Mouse (Mus musculus) cerebellum, postnatal 10 days (tissue): Measurements from ENCODE around the gene Mrpl19.

Experiments used
- DNase-seq, 2 experiments: peaks; one replicate each; pipeline ENCODE4 v3.0.0; 2021; ENCODE audit warnings: mixed read lengths in 2 of 2

The Mrpl19 gene

GRCm38 (mm10) chr6:81965296-81966067 lies at the start of gene Mrpl19:
Gene Mrpl19, minus strand, starts transcription at chr6:81965958.
- peak; percentile 95 to 96 for DNase-seq

DNA sequence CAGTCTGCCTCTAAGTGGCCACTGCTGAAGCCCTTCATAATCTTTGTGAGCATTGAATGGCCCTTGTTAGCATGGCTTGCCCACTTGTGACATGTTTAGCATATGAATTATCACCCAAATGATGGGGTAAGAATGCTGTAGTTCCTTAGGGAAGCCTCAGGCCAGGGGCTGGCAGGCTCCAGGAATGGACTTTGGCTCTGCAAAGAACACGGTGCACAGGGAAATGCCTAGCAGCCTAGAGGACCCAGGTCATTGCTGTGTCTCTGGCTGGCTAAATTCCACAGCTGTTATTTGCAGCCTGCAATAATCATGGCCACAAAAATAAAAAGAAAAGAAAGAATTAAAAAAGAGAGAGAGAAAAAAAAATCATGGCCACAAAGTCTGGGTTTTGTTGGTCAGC lies 46.6 kb upstream of the Mrpl19 start:
- no peak for DNase-seq

GRCm38 (mm10) chr6:81990049-81990810 lies 24.5 kb upstream of the Mrpl19 start:
- DNase-seq, result no peak

- no peak for DNase-seq
Observed at GRCm38 (mm10) chr6:81988341-81988740, 22.6 kb upstream of the Mrpl19 start.

GRCm38 (mm10) chr6:81987580-81987979 lies 21.8 kb upstream of the Mrpl19 start:
- DNase-seq, result peak in 1 of 2 experiments; percentile 45

DNA sequence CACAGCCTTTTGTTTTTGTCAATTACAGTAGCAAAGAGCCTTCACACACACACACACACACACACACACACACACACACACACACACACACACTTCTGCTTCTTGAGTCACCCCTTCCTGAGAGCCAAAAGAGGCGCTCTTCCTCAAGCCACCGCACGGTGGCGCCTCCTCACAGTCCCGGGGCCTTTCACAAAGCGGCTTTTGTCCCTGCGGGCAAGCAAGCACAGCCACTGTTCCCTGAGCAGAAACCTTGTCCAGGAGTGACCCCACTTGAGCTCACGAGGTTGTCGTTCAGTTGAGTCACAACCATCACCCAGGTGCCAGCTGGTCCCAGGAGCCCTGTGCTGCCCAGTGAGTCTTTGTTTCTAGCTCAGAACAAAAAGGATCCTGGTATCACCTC lies 21.3 kb upstream of the Mrpl19 start:
- peak; percentile 88 to 90 for DNase-seq

- no peak for DNase-seq
Observed at GRCm38 (mm10) chr6:81986599-81986998, 20.8 kb upstream of the Mrpl19 start.

DNA sequence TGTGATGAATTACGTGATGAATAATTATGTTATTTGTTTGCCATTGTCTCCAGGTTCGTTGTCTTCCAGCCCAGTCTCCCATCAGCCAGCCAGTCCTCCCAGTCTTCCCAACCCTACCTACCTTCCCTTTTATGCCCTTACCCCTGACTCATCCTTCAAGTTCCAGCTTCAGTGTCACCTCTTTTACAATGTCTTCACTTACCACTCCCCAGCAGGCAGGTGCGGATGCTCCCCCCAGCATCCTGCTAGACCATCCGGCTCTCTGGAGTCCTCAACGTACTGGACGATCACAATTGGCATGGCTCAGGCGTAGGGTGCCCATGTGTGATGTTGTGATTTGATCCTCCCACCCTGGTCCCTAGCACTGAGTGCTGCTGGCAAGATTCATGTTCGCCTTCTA lies 20.4 kb upstream of the Mrpl19 start:
- no peak for DNase-seq

DNA sequence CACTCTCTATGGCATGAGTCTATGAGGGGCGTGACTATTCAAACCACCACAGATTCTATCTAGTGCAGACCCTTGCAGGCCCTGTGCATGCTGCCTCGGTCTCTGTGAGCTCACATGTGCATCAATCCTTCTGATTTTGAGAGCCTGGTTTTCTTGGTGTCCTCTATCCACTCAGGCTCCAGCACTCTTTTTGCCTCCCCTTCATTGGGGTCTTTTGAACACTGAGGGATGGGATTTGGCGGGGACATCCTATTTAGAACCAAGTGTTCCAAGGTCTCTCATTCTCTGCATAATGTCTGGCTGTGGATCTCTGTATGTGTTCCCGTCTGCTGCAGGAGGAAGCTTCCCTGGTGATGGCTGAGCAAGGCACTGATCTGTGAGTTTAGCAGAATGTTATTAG lies 13.5 kb upstream of the Mrpl19 start:
- no peak for DNase-seq

DNA sequence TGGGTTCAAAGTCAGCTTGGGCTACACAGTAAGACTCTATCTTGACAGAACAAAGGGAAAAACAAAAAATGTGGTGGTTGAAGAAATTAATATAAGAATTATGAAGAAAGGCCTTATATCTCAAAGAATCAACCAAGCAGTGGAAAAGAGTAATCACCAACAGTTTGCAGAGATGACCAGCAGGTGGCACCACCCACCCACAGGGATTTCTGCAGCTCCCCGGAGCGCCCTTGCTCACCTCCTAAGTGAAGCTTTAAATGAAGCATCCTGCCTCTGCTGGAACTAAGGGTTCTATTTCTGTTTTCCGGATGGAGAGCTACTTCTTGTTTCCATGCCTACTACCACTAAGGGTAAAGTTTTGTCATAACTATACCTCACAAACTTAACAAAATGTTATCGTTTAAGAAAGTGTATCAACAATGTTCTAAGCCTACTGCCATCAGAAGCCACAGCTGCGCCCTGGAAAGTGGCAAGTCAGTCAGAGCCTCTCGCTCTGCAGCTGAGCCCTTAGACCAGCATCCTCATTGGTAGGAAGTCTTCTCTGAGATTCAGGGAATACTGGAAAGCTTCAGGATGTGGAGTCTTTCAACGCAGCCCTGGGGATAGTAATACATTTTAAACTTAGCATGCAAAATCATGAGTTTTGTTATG lies 10.3 kb upstream of the Mrpl19 start:
- peak; percentile 84 to 88 for DNase-seq

DNA sequence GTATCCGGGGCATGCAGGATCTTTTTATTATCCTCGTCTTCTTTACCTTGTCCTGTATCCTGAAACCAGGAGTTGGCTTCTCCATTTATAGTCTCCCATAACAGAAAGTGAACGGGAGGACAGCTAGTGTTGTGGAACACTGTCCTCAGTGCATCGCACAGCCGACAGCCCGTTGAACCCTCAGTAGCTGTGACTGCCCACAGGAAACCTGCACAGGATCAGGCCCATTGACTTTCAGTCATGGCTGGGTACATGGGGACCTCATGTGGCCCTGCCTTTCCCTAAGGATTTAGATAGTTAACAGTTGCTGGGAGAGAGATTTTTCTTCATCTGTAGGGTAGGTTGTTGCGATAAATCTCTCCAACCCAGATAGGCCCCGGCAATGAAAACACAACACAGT lies 6.8 kb upstream of the Mrpl19 start:
- no peak for DNase-seq

DNA sequence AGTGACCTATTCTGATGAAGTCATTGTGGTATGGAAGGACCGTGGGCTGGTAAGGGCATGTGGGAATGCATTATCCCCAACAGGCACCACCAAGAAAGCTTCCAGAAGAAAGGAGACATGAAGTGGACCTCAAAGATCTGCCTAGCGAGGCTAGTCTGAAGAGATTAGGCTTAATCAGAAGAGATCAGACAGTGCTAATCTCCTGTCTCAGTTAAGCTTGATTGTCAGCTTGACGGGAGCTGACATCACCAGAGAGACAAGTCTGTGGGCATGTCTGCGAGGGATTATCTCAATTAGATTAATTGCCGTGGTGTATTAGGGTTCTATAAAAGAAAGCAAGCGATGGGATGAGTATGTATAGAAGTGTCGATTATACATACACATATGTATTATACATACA lies 5.4 kb upstream of the Mrpl19 start:
- no peak for DNase-seq

DNA sequence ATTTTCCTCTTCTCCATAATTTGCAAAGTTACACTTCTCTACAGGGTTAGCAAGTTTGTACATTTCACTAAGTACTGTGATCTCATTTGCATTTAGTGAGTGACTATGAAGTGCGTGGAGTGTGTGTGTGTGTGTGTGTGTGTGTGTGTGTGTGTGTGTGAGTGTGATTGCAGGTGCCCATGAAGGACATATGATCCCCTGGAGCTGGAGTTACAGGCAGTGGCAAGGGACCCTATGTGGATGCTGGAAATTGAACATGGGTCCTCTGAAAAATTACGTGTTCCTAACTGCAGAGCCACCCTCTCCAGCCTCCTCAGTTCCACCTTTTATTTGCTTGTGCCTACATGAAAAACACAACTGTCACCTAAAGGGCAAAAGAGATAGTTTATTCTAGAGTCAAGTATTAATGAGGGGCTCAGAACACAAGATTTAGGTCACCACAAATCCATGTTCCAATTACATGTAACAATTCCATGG lies 348 bp upstream of the Mrpl19 start:
- DNase-seq, result peak in 1 of 2 experiments; percentile 25

DNA sequence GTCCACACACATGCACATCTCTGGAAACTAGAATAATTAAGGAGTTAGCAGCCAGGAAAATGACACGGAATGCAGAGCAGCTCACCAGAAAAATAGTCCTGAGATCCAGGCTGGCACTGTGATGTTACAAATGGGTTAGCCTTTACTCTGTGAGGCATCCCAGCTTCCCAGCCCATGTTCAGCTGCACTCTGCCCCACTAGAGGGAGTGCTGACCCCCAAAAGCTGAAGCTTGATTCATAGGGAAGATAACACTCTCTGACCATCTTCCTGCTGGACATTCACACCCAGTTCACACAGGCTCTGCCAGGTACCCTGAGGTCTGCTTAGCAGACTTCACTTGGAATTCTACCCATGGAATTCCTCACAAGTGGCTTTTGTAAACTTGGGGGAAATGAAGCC lies 5.5 kb downstream of the Mrpl19 start:
- peak in 1 of 2 experiments; percentile 10 for DNase-seq

DNA sequence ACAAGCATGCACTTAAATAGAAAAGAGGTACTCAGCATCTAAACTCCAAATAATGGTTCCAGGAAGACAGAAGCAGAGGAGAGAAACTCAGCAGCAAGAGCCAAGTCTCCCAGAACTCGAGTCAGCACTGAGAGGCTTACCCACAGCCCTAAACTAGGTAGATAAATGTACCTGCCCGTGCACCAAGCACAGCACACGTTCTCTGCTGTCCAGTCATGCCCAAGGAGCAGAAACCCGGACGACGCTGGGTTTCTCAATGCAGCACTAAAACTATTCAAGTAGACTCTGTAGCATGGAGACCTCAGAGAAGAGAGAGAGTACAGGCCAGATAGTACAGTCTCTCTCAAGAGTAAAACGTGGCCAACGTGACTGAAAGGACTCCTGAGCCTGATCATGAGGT lies 5.9 kb downstream of the Mrpl19 start:
- DNase-seq, result no peak

DNA sequence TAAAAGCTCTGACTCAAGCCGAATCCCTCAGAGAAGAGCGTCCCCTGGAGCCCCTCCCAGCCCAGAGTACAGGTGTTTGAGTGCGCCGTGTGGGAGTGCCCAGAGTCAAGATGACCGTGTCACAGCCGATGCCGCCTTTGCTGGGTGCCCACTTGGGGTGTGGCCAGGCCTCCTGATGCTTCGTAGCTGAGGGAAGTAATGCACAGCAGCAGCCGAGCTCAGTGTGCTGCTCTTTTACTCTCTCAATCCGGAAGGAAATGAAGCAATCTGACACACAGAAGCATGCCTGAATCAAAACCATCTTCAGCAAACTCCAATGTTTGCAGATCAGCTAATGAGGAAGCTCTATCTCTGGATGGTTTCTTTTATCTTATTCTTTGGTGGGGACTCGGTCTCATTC lies 7.8 kb downstream of the Mrpl19 start:
- DNase-seq, result no peak

- peak; percentile 30 to 39 for DNase-seq
Observed at GRCm38 (mm10) chr6:81956399-81956798, 9.4 kb downstream of the Mrpl19 start.

- no peak for DNase-seq
Observed at GRCm38 (mm10) chr6:81955133-81955532, 10.6 kb downstream of the Mrpl19 start.

- no peak for DNase-seq
Observed at GRCm38 (mm10) chr6:81946906-81947305, 18.9 kb downstream of the Mrpl19 start.

DNA sequence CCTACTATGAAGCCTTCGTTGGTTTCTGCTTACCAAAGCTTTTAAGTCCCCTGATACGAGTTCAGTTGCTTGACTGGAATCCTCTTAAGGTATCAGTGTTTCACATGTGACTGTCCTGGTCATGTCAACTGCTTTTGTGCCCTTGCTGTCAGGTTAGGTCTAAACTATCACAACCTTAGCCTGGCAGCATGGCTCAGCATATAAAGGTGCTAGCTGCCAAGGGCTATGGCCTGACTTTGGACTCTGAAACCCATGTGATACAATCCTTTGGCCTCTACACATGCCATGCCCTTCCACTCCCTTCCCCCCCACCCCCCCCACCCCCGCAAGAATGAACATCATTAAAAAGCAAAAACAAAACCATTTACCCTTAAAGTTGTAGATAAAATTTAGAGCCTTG lies 21.3 kb downstream of the Mrpl19 start:
- DNase-seq, result no peak

GRCm38 (mm10) chr6:81943281-81943680 lies 22.5 kb downstream of the Mrpl19 start:
- DNase-seq, result no peak

GRCm38 (mm10) chr6:81941718-81942117 lies 24.0 kb downstream of the Mrpl19 start:
- DNase-seq, result no peak

- peak in 1 of 2 experiments; percentile 15 for DNase-seq
Observed at GRCm38 (mm10) chr6:81933281-81933680, 32.5 kb downstream of the Mrpl19 start.

- no peak for DNase-seq
Observed at GRCm38 (mm10) chr6:81929402-81929801, 36.4 kb downstream of the Mrpl19 start.
